Mouse (Mus musculus) lung, postnatal 0 days (tissue): ENCODE measurements around the gene Tuba8. TPM values are rescaled to one million over a fixed set of nuclear protein-coding genes. Genes with fewer than 3 reads are reported as not detected.

Experiments
- ATAC-seq: fragments of 200-750 bp; cut with Nextera tagmentation; 2 replicates; pipeline ENCODE4 v1.8.0; 2017; ENCODE audit warnings: moderate library complexity
- DNase-seq: peaks from one replicate; pipeline ENCODE4 v3.0.0-alpha.2; 2016; ENCODE audit warnings: low spot score
- H3K27ac ChIP-seq: fragments of 300-500 bp; sonication (generic); 2 replicates; pipeline ENCODE4 v1.5.1; 2014; ENCODE audit warnings: antibody characterized with exemption, mild to moderate bottlenecking, low read length, mixed read lengths
- H3K27me3 ChIP-seq: fragments of 300-500 bp; sonication (generic); replicated peaks from 2 replicates; pipeline ENCODE4 v1.6.1; 2014; ENCODE audit warnings: low read length, mixed read lengths; ENCODE audit not compliant: insufficient read depth
- H3K36me3 ChIP-seq: fragments of 300-500 bp; sonication (generic); 2 replicates; pipeline ENCODE4 v1.6.1; 2014; ENCODE audit warnings: low read length, mixed read lengths; ENCODE audit not compliant: insufficient read depth
- H3K4me1 ChIP-seq: fragments of 300-500 bp; sonication (generic); 2 replicates; pipeline ENCODE4 v1.6.1; 2014; ENCODE audit warnings: antibody characterized with exemption, low read depth, low read length, mixed read lengths; ENCODE audit not compliant: insufficient read depth
- H3K4me2 ChIP-seq: fragments of 300-500 bp; sonication (generic); replicated peaks from 2 replicates; pipeline ENCODE4 v1.6.1; 2014; ENCODE audit warnings: low read depth, mild to moderate bottlenecking, low read length, moderate library complexity, mixed read lengths
- H3K4me3 ChIP-seq: fragments of 300-500 bp; sonication (generic); 2 replicates; pipeline ENCODE4 v1.5.1; 2014; ENCODE audit warnings: low read depth, low read length
- H3K9ac ChIP-seq: fragments of 300-500 bp; sonication (generic); replicated peaks from 2 replicates; pipeline ENCODE4 v1.6.1; 2014; ENCODE audit warnings: low read depth, mild to moderate bottlenecking
- H3K9me3 ChIP-seq: fragments of 300-500 bp; sonication (generic); 2 replicates; pipeline ENCODE4 v1.6.1; 2016; ENCODE audit warnings: low read length, mixed read lengths
- CTCF ChIP-seq: IDR thresholded peaks from 2 replicates; pipeline ENCODE4 v1.5.1; 2016; ENCODE audit warnings: antibody characterized with exemption, mild to moderate bottlenecking
- EP300 ChIP-seq: IDR thresholded peaks from 2 replicates; pipeline ENCODE4 v1.6.1; 2016; ENCODE audit warnings: antibody characterized with exemption, mild to moderate bottlenecking, control low read depth
- WGBS: fragments of 180-500 bp; shearing (Covaris S2); extraction: QIAGEN DNeasy Blood & Tissue Kit; methylation state at CpG from one replicate; pipeline ENCODE4 v1.1.7; 2014; 5-methylcytosine and 5-hydroxymethylcytosine counted together
- polyA plus RNA-seq: library from polyadenylated mRNA; unstranded; fragments of >200 nt; fragmentation: Nextera tagmentation; extraction: Ambion mirVana; gene quantifications from 2 replicates; pipeline ENCODE4 v1.2.1, GENCODE M21; 2015

Tuba8 gene
- polyA plus RNA-seq, 1 experiment from 2014 or later: 13.9 TPM

DNA sequence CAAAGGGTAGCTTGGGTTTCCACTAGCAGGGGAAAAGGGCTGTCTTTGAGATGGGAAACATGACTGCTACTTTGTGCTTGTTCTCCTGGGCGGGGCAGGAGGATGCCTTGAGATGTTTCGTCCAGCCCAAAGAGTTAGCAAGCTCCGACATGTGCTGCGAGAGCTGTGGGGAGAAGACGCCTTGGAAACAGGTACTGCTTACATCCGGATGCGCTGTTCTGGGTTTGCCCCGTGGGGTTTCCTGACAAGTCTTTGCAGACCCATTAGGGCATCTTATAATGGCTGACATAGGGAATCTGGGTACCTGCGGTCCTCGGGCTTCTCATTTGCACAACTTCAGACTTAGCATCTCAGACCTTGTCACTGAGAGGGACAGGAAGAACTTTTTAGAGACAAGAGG, 51.5 kb downstream of the Tuba8 start:
- H3K9me3 ChIP-seq: no peaks in the 10 kb centered on the region
- 91% methylated on average over 10 of the region's 10 CpGs for WGBS
- no peaks in the 10 kb centered on the region for H3K27me3 ChIP-seq
- no peak overlapping the region for H3K9ac ChIP-seq
- peaks cover 21% of the 10 kb centered on the region for H3K36me3 ChIP-seq
- no peak overlapping the region for H3K27ac ChIP-seq
- H3K4me3 ChIP-seq: no peak overlapping the region
- DNase-seq (no peak), ATAC-seq (no peak)
- H3K4me1 ChIP-seq: no peaks in the 10 kb centered on the region
- TF ChIP-seq EP300 (no peak), CTCF (no peak)
- H3K4me2 ChIP-seq: no peak overlapping the region

DNA sequence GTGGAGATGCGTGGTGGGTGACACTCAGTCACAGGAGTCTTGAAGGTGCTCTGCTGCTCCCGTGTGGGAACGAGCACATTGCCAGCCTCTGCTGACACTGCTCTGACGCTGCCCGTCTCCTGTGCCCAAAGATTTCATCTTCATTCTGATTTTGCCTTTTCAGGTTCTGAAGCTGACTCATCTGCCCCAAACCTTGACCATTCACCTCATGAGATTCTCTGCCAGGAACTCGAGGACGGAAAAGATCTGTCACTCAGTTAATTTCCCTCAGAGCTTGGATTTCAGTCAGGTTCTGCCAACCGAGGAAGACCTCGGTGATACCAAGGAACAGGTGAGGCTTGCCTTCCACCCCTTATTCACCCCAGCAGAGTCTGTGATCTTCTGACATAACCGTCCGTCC, 52.0 kb downstream of the Tuba8 start:
- Histone ChIP-seq H3K4me1 (no peaks in the 10 kb centered on the region), H3K36me3 (peaks cover 21% of the 10 kb centered on the region), H3K9ac (no peak overlapping the region), H3K9me3 (no peaks in the 10 kb centered on the region), H3K27ac (no peak overlapping the region), H3K4me3 (no peak overlapping the region), H3K4me2 (no peak overlapping the region), H3K27me3 (no peaks in the 10 kb centered on the region)
- no peak for ATAC-seq
- TF ChIP-seq EP300 (no peak), CTCF (no peak)
- DNase-seq: no peak
- WGBS: 87% methylated on average over 11 of the region's 11 CpGs

DNA sequence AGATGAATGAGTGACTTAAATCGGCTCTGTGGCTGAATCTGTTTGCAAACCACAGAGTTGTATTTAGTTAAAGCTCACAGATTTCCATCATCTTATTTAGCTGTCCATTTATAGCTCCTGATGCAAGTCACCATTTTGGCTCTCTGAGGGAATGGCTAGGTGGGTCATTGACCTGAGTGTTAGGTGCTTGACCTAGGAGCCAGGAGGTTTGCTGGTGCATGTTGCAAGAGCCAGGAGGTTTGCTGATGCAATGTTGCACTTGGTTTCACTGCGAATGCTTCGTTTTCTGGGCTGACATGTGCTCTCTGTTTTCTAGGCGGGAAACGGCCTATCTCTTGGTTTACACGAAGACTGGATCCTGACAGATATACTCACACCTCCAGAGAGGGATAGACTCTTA, 59.7 kb downstream of the Tuba8 start:
- H3K4me2 ChIP-seq: no peak overlapping the region
- no peak for ATAC-seq
- no peak overlapping the region for H3K4me3 ChIP-seq
- no peaks in the 10 kb centered on the region for H3K4me1 ChIP-seq
- no peaks in the 10 kb centered on the region for H3K9me3 ChIP-seq
- H3K27ac ChIP-seq: no peak overlapping the region
- DNase-seq: no peak
- H3K9ac ChIP-seq: no peak overlapping the region
- TF ChIP-seq CTCF: no peak
- TF ChIP-seq EP300: no peak
- WGBS: 82% methylated on average over 6 of the region's 6 CpGs
- no peaks in the 10 kb centered on the region for H3K27me3 ChIP-seq
- peaks cover 4% of the 10 kb centered on the region; the same call in 1 of the 2 replicates for H3K36me3 ChIP-seq

DNA sequence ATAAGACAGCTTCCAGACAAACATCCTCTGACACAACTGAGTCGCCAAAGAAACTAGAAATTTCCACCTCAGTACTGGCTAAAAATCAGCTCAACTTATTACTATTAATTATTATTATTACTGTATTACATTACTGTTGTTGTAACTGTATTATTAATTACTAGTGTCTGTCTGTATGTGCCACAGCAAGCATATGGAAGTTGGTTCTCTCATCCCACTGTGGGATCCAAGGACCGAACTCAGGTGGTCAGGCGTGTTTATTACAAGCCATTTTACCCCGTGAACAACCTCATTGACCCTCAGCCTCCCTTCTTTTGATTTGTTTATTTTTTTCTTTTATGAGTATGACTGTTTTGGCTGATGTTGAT, 61.2 kb downstream of the Tuba8 start:
- H3K27ac ChIP-seq: no peak overlapping the region
- ATAC-seq: 0 out of 2 replicates have a peak, but pooled peaks have one; percentile 5
- H3K36me3 ChIP-seq: no peaks in the 10 kb centered on the region; the same call in 1 of the 2 replicates
- WGBS: 8% methylated on average over 4 of the region's 4 CpGs
- TF ChIP-seq CTCF (no peak), EP300 (no peak)
- H3K9ac ChIP-seq: no peak overlapping the region
- H3K4me3 ChIP-seq: no peak overlapping the region
- no peaks in the 10 kb centered on the region for H3K4me1 ChIP-seq
- H3K4me2 ChIP-seq: no peak overlapping the region
- H3K27me3 ChIP-seq: no peaks in the 10 kb centered on the region
- no peaks in the 10 kb centered on the region for H3K9me3 ChIP-seq
- DNase-seq: no peak

DNA sequence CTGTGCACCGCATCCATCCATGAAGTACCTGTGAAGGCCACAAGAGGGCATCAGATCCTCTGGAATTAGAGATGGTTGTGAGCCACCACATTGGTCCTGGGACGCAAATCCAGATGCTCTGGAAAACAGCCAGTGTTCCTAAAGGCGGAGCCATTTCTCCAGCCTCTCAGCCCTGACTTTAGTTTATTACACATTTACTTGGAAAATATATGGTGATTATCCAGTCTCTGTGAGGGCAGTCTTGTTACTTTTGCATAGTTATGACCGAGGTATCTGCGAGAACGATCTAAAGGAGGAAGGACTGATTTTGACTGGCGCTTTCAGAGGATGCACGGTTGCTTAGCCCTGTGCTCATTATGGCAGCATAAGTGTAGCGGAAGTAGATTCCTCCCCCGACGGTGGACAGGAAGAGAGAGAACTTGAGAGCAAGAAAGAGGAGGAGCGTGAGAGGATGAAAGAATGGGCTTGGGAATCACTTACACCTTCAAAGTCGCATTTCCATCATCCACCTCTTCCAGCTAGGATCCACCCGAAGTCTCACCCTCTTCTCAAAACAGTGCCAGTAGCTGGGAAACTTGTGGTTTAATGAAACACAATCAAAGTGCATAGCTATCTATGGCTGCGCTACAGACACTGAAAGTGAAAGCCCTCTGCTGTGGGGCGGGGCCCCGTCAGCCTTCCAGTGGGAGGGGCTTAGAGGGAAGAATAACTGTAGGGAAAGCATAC, 61.7 kb downstream of the Tuba8 start:
- no peaks in the 10 kb centered on the region for H3K4me1 ChIP-seq
- TF ChIP-seq CTCF (peak; percentile 89), EP300 (peak; percentile 15; the same call in 1 of the 2 replicates)
- H3K4me2 ChIP-seq: peak overlapping the region; percentile 71
- no peaks in the 10 kb centered on the region for H3K27me3 ChIP-seq
- DNase-seq (peak; percentile 92), ATAC-seq (peak; percentile 93)
- no peaks in the 10 kb centered on the region; the same call in 1 of the 2 replicates for H3K36me3 ChIP-seq
- no peaks in the 10 kb centered on the region for H3K9me3 ChIP-seq
- peak overlapping the region; percentile 62 for H3K27ac ChIP-seq
- H3K4me3 ChIP-seq: peak overlapping the region; percentile 55
- 0 out of 2 replicates have a peak overlapping the region, but pooled peaks have one; percentile 26 for H3K9ac ChIP-seq
- 9% methylated on average over 17 of the region's 17 CpGs for WGBS

DNA sequence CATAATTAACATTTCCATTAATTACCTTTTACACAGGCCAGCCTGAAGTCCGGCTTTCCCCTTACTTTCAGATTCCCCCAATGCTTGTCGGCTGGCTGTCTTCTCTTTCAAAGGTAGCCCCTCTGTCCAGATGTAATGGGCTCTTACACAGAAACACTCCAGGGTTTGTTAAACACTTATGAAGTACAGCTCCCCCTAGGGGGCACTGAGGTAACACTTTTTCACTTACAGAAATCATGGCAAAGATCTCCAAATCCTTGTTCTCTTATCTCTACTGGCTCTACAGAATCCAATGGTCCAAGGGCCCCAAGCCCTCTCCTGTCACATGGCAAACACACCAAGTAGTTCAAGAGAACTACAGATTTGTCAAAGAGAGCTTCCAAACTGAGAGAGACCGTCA, 63.9 kb downstream of the Tuba8 start:
- Histone ChIP-seq H3K4me2 (no peak overlapping the region), H3K4me1 (no peaks in the 10 kb centered on the region), H3K36me3 (no peaks in the 10 kb centered on the region; the same call in 1 of the 2 replicates), H3K9ac (no peak overlapping the region), H3K27me3 (no peaks in the 10 kb centered on the region), H3K4me3 (no peak overlapping the region), H3K9me3 (no peaks in the 10 kb centered on the region), H3K27ac (no peak overlapping the region)
- 63% methylated on average over 3 of the region's 3 CpGs for WGBS
- TF ChIP-seq EP300: no peak
- peak; percentile 60 for TF ChIP-seq CTCF
- ATAC-seq (no peak), DNase-seq (peak; percentile 68)

Other genes with a start within 250 kb of the Tuba8 start
- 12.6 and 12.8 TPM in 2 replicates for gene Mical3, start 79.7 kb upstream of the Tuba8 start, polyA plus RNA-seq
- gene Pex26, start 27.0 kb upstream of the Tuba8 start, polyA plus RNA-seq: 5.9 and 6.2 TPM in 2 replicates
- 27.0 and 30.4 TPM in 2 replicates for gene Usp18, start 35.2 kb downstream of the Tuba8 start, polyA plus RNA-seq
- 0.26 and 0.42 TPM in 2 replicates for gene Slc6a13, start 89.5 kb downstream of the Tuba8 start, polyA plus RNA-seq
- gene Slc6a12, start 132.4 kb downstream of the Tuba8 start, polyA plus RNA-seq: not detected in 2 replicates